In genomic region chr4:108391124-108391523, GRCm38 (mm10) we compare ENCODE assay signal across 16 mouse cellular contexts. TPM values are rescaled to one million over a fixed set of nuclear protein-coding genes. Genes with fewer than 3 reads are reported as not detected.
"Had no signal": no experiment of that assay in that cellular context is flagged by ENCODE, and none has a peak within 500 bp of the region (broad histone marks: within the 10 kb centered on the region; RNA-seq: fewer than 3 reads in every experiment).

No protein-coding gene starts in this region.

- H3K36me3 ChIP-seq: limb, embryonic 12.5 days; liver, embryonic 15.5 days; midbrain, embryonic 13.5 days; neural tube, embryonic 12.5 days had no signal

- H3K4me2 ChIP-seq: limb, embryonic 12.5 days; liver, embryonic 11.5 days; liver, embryonic 15.5 days; midbrain, embryonic 13.5 days; neural tube, embryonic 12.5 days had no signal

- H3K27me3 ChIP-seq: limb, embryonic 12.5 days; midbrain, embryonic 13.5 days; neural tube, embryonic 12.5 days had no signal

- H3K27ac ChIP-seq: layer of hippocampus, adult 2 months; limb, embryonic 12.5 days; liver, embryonic 15.5 days; midbrain, embryonic 13.5 days; neural tube, embryonic 12.5 days had no signal

- H3K9me3 ChIP-seq: limb, embryonic 12.5 days; liver, embryonic 15.5 days; neural tube, embryonic 12.5 days had no signal

- H3K4me3 ChIP-seq: layer of hippocampus, adult 2 months; limb, embryonic 12.5 days; liver, embryonic 15.5 days; midbrain, embryonic 13.5 days; neural tube, embryonic 12.5 days had no signal

- H3K9ac ChIP-seq: limb, embryonic 12.5 days; liver, embryonic 15.5 days; midbrain, embryonic 13.5 days; neural tube, embryonic 12.5 days had no signal

- DNase-seq: kidney, adult 8-10 months; kidney, postnatal 36 days; lung, adult 2 months; lung, postnatal 36 days; retina, postnatal 1 day; right cerebral cortex, postnatal 4 days; thymus, adult 18-20 months; thymus, postnatal 14 days had no signal

- ATAC-seq: lung, postnatal 0 days; midbrain, embryonic 13.5 days had no signal

- H3K4me1 ChIP-seq: liver, embryonic 15.5 days had no signal

RNA-seq across cellular contexts. Expression of gene Shisal2a, which starts 8.0 kb away (rescaled TPM):
- polyA plus RNA-seq: spleen, adult 2 months had no signal
